Mouse (Mus musculus): ENCODE results near the gene Klk10. TPM values are rescaled to one million over a fixed set of nuclear protein-coding genes. Genes with fewer than 3 reads are reported as not detected.
A peak's percentile ranks its signal among the peaks of the same experiment; 100 is the strongest.

Klk10 gene
- polyA plus RNA-seq, 1 experiment from 2014 or later: 2.6 TPM

DNA sequence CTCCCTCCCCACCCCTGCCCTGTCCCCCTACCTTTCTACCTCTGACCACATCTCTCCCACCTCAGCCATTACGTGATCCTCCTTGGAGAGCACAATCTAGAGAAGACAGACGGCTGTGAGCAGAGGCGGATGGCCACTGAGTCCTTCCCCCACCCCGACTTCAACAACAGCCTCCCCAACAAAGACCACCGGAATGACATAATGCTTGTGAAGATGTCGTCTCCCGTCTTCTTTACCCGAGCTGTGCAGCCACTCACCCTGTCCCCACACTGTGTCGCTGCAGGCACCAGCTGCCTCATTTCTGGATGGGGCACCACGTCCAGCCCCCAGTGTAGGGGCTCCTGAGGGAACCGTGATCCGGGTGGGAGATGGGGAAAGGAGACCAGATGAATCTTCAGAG, 3.4 kb upstream of the Klk10 start:
- no peak for TF ChIP-seq CTCF (IDR thresholded peaks at IDR 0.05)
- no peak for TF ChIP-seq EP300 (IDR thresholded peaks at IDR 0.05)
- no peak overlapping the region for H3K27ac ChIP-seq (ENCODE audit: low read length)

GRCm38 (mm10) chr7:43778176-43778970, 2.5 kb upstream of the Klk10 start:
- Histone ChIP-seq H3K4me3 (ENCODE audit: low read depth, low read length) (no peak overlapping the region), H3K27ac (ENCODE audit: low read length) (no peak overlapping the region), H3K4me2 (replicated peaks; ENCODE audit: low read depth, low read length) (no peak overlapping the region), H3K27me3 (replicated peaks; ENCODE audit: insufficient read depth, low read length) (no peaks in the 10 kb centered on the region), H3K9ac (replicated peaks; ENCODE audit: low read depth) (no peak overlapping the region), H3K9me3 (ENCODE audit: low read length) (no peaks in the 10 kb centered on the region), H3K4me1 (ENCODE audit: insufficient read depth, low read depth, low read length) (peaks cover 3% of the 10 kb centered on the region; the same call in 1 of the 2 replicates), H3K36me3 (ENCODE audit: insufficient read depth, low read length) (no peaks in the 10 kb centered on the region)
- 83% methylated on average over 10 of the region's 10 CpGs for WGBS
- ATAC-seq (no peak), DNase-seq (ENCODE audit: low spot score) (no peak)
- TF ChIP-seq CTCF (IDR thresholded peaks at IDR 0.05): no peak

More for the DNA sequence above, 3.4 kb upstream of the Klk10 start:
- peaks cover 3% of the 10 kb centered on the region; the same call in 1 of the 2 replicates for H3K4me1 ChIP-seq (ENCODE audit: insufficient read depth, low read depth, low read length)
- no peak for ATAC-seq
- DNase-seq (ENCODE audit: low spot score): no peak
- 84% methylated on average over 12 of the region's 12 CpGs for WGBS
- no peaks in the 10 kb centered on the region for H3K9me3 ChIP-seq (ENCODE audit: low read length)
- no peak overlapping the region for H3K9ac ChIP-seq (replicated peaks; ENCODE audit: low read depth)
- H3K27me3 ChIP-seq (replicated peaks; ENCODE audit: insufficient read depth, low read length): no peaks in the 10 kb centered on the region
- no peak overlapping the region for H3K4me3 ChIP-seq (ENCODE audit: low read depth, low read length)
- H3K36me3 ChIP-seq (ENCODE audit: insufficient read depth, low read length): no peaks in the 10 kb centered on the region
- H3K4me2 ChIP-seq (replicated peaks; ENCODE audit: low read depth, low read length): no peak overlapping the region

DNA sequence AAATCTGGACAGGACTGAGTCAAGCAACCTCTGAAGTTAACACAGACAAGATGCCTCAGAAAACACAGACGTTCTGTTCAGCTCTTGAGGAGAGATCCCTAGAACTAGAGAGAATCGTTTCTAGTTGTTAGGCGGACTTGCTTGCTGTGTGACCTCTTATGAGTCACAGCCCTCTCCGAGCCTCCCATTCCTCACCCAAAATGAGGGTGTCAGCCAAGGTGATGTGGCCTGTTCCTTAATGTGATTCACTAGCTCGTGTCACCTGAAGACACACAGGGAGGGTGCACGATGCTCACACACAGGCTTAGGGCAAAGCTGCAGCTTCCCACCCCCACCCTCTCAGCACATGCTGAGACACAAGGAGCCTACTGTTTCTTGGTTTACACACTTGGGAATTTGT, 594 bp upstream of the Klk10 start:
- H3K27ac ChIP-seq (ENCODE audit: low read length): no peak overlapping the region
- TF ChIP-seq CTCF (IDR thresholded peaks at IDR 0.05): no peak
- TF ChIP-seq EP300 (IDR thresholded peaks at IDR 0.05): no peak
- no peak overlapping the region for H3K4me2 ChIP-seq (replicated peaks; ENCODE audit: low read depth, low read length)
- DNase-seq (ENCODE audit: low spot score): no peak
- no peaks in the 10 kb centered on the region for H3K27me3 ChIP-seq (replicated peaks; ENCODE audit: insufficient read depth, low read length)
- H3K9ac ChIP-seq (replicated peaks; ENCODE audit: low read depth): no peak overlapping the region
- 41% methylated on average over 6 of the region's 6 CpGs for WGBS
- H3K36me3 ChIP-seq (ENCODE audit: insufficient read depth, low read length): no peaks in the 10 kb centered on the region
- no peak for ATAC-seq
- no peak overlapping the region for H3K4me3 ChIP-seq (ENCODE audit: low read depth, low read length)
- H3K4me1 ChIP-seq (ENCODE audit: insufficient read depth, low read depth, low read length): peaks cover 3% of the 10 kb centered on the region; the same call in 1 of the 2 replicates
- no peaks in the 10 kb centered on the region for H3K9me3 ChIP-seq (ENCODE audit: low read length)

GRCm38 (mm10) chr7:43781541-43781940, 706 bp downstream of the Klk10 start:
- H3K27ac ChIP-seq (ENCODE audit: low read length): no peak overlapping the region
- H3K9me3 ChIP-seq (ENCODE audit: low read length): no peaks in the 10 kb centered on the region
- no peak overlapping the region for H3K4me3 ChIP-seq (ENCODE audit: low read depth, low read length)
- H3K36me3 ChIP-seq (ENCODE audit: insufficient read depth, low read length): no peaks in the 10 kb centered on the region
- WGBS: 93% methylated on average over 9 of the region's 11 CpGs
- peaks cover 3% of the 10 kb centered on the region; the same call in 1 of the 2 replicates for H3K4me1 ChIP-seq (ENCODE audit: insufficient read depth, low read depth, low read length)
- no peak overlapping the region for H3K4me2 ChIP-seq (replicated peaks; ENCODE audit: low read depth, low read length)
- DNase-seq (ENCODE audit: low spot score) (no peak), ATAC-seq (no peak)
- TF ChIP-seq CTCF (IDR thresholded peaks at IDR 0.05) (no peak), EP300 (IDR thresholded peaks at IDR 0.05) (no peak)
- no peaks in the 10 kb centered on the region for H3K27me3 ChIP-seq (replicated peaks; ENCODE audit: insufficient read depth, low read length)
- H3K9ac ChIP-seq (replicated peaks; ENCODE audit: low read depth): no peak overlapping the region

- H3K27me3 ChIP-seq (replicated peaks; ENCODE audit: insufficient read depth, low read length): no peaks in the 10 kb centered on the region
- 0 out of 2 replicates have a peak overlapping the region, but pooled peaks have one; percentile 10 for H3K4me3 ChIP-seq (ENCODE audit: low read depth, low read length)
- 8% methylated on average over 36 of the region's 36 CpGs for WGBS
- no peaks in the 10 kb centered on the region for H3K36me3 ChIP-seq (ENCODE audit: insufficient read depth, low read length)
- peak; percentile 82 for ATAC-seq
- no peaks in the 10 kb centered on the region for H3K9me3 ChIP-seq (ENCODE audit: low read length)
- TF ChIP-seq EP300 (IDR thresholded peaks at IDR 0.05) (no peak), CTCF (IDR thresholded peaks at IDR 0.05) (peak; percentile 86)
- no peak overlapping the region for H3K27ac ChIP-seq (ENCODE audit: low read length)
- H3K4me2 ChIP-seq (replicated peaks; ENCODE audit: low read depth, low read length): peak overlapping the region; percentile 62
- no peak overlapping the region for H3K9ac ChIP-seq (replicated peaks; ENCODE audit: low read depth)
- peak; percentile 88 for DNase-seq (ENCODE audit: low spot score)
- H3K4me1 ChIP-seq (ENCODE audit: insufficient read depth, low read depth, low read length): peaks cover 3% of the 10 kb centered on the region; the same call in 1 of the 2 replicates
These were observed 1.7 kb downstream of the Klk10 start for GRCm38 (mm10) chr7:43782275-43783265.

DNA sequence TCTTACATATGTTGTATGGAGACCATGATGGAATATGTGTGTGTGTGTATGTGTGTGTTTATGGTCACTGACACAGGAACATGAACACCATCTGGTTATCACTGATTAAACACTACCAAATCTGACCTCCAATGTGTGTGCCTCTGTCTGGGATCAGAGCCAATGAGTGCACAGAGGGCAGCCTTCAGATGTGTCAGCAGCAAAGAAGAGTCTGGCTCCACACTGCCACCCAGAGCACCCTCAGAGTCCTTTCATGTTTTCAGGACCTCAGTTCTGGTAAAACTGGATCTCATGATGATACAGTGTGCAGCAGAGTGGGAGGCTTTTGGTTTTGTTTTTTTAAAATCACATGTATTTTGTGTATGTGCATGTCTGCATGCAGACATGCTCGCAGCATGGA, 4.5 kb downstream of the Klk10 start:
- DNase-seq (ENCODE audit: low spot score): peak; percentile 40
- Histone ChIP-seq H3K36me3 (ENCODE audit: insufficient read depth, low read length) (no peaks in the 10 kb centered on the region), H3K27ac (ENCODE audit: low read length) (no peak overlapping the region), H3K9me3 (ENCODE audit: low read length) (no peaks in the 10 kb centered on the region), H3K9ac (replicated peaks; ENCODE audit: low read depth) (no peak overlapping the region), H3K4me1 (ENCODE audit: insufficient read depth, low read depth, low read length) (peaks cover 2% of the 10 kb centered on the region; the same call in 1 of the 2 replicates), H3K4me2 (replicated peaks; ENCODE audit: low read depth, low read length) (no peak overlapping the region), H3K4me3 (ENCODE audit: low read depth, low read length) (no peak overlapping the region), H3K27me3 (replicated peaks; ENCODE audit: insufficient read depth, low read length) (no peaks in the 10 kb centered on the region)
- no peak for ATAC-seq
- TF ChIP-seq EP300 (IDR thresholded peaks at IDR 0.05): no peak
- peak; percentile 51 for TF ChIP-seq CTCF (IDR thresholded peaks at IDR 0.05)
- 81% methylated on average over 1 of the region's 1 CpGs for WGBS
